Mouse (Mus musculus) left cerebral cortex, adult 18-20 months (tissue): Measurements from ENCODE around the gene Etl4. TPM values are rescaled to one million over a fixed set of nuclear protein-coding genes. Genes with fewer than 3 reads are reported as not detected.

Experiments used
- DNase-seq, 2 experiments: peaks; one replicate each; pipeline ENCODE4 v3.0.0; 2021 to 2022; ENCODE audit warnings: low spot score in 2 of 2, mixed read lengths in 1 of 2
- total RNA-seq, 2 experiments: library from RNA; stranded (reverse); gene quantifications; 2 replicates each; pipeline ENCODE4 v1.2.3; 2021

Etl4 gene
- total RNA-seq, 2 experiments from 2014 or later = 130 to 158 TPM

- DNase-seq = no peak
Measured at GRCm38 (mm10) chr2:20559083-20559482, 649.5 kb downstream of the Etl4 start.

- DNase-seq = no peak
Measured at GRCm38 (mm10) chr2:20559723-20560122, 650.1 kb downstream of the Etl4 start.

GRCm38 (mm10) chr2:20560581-20560980 is 651.0 kb downstream of the Etl4 start:
- DNase-seq = no peak

GRCm38 (mm10) chr2:20563036-20563435 is 653.5 kb downstream of the Etl4 start:
- no peak for DNase-seq

- DNase-seq = no peak
Measured at GRCm38 (mm10) chr2:20568456-20568855, 658.9 kb downstream of the Etl4 start.

GRCm38 (mm10) chr2:20571940-20572339 is 662.4 kb downstream of the Etl4 start:
- DNase-seq = no peak

- DNase-seq = no peak
Measured at GRCm38 (mm10) chr2:20580331-20580730, 670.8 kb downstream of the Etl4 start.

- DNase-seq = no peak
Measured at GRCm38 (mm10) chr2:20583032-20583431, 673.5 kb downstream of the Etl4 start.

GRCm38 (mm10) chr2:20583562-20584153 is 674.1 kb downstream of the Etl4 start:
- no peak for DNase-seq

GRCm38 (mm10) chr2:20587913-20588312 is 678.3 kb downstream of the Etl4 start:
- no peak for DNase-seq

- DNase-seq = no peak
Measured at GRCm38 (mm10) chr2:20588631-20589030, 679.1 kb downstream of the Etl4 start.

- no peak for DNase-seq
Measured at GRCm38 (mm10) chr2:20594129-20594528, 684.5 kb downstream of the Etl4 start.

- no peak for DNase-seq
Measured at GRCm38 (mm10) chr2:20595000-20595399, 685.4 kb downstream of the Etl4 start.

- DNase-seq = no peak
Measured at GRCm38 (mm10) chr2:20596558-20596957, 687.0 kb downstream of the Etl4 start.

- DNase-seq = no peak
Measured at GRCm38 (mm10) chr2:20597193-20597592, 687.6 kb downstream of the Etl4 start.

- no peak for DNase-seq
Measured at GRCm38 (mm10) chr2:20602656-20603055, 693.1 kb downstream of the Etl4 start.

- no peak for DNase-seq
Measured at GRCm38 (mm10) chr2:20603536-20603935, 694.0 kb downstream of the Etl4 start.

GRCm38 (mm10) chr2:20603991-20604390 is 694.4 kb downstream of the Etl4 start:
- no peak for DNase-seq

GRCm38 (mm10) chr2:20609203-20609602 is 699.6 kb downstream of the Etl4 start:
- DNase-seq = peak in 1 of 2 experiments; percentile 18

- DNase-seq = peak; percentile 28 to 51
Measured at GRCm38 (mm10) chr2:20615948-20616347, 706.4 kb downstream of the Etl4 start.

- DNase-seq = peak in 1 of 2 experiments; percentile 16
Measured at GRCm38 (mm10) chr2:20618396-20618795, 708.8 kb downstream of the Etl4 start.

GRCm38 (mm10) chr2:20619881-20620280 is 710.3 kb downstream of the Etl4 start:
- DNase-seq = no peak

GRCm38 (mm10) chr2:20629156-20629712 is 719.7 kb downstream of the Etl4 start:
- DNase-seq = no peak
